Mouse (Mus musculus): ENCODE data around the gene Rspry1.

DNA sequence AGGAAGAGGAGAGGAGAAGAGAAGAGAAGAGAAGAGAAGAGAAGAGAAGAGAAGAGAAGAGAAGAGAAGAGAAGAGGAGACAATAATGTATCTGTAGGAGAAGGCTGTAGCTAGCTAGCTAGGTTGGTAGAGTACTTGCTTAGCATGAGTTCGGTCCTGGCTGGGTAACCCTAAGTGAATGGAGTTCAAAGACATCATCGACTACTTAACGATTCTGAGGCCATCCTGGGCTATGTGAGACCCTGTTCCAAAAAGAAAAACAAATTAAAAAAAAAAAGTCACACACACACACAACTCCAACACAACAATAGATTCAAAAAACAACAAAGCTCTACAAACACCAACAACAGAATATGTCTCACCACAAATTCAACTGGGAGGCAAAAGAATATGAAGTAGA, 100.4 kb downstream of the Rspry1 start:
- no peak for TF ChIP-seq CTCF (IDR thresholded peaks at IDR 0.05; ENCODE audit: low read depth)
- TF ChIP-seq EP300 (optimal IDR thresholded peaks at IDR 0.05): no peak

Measured in stomach, postnatal 0 days (tissue).